Mouse (Mus musculus): ENCODE data around the gene Pnpla8. TPM values are rescaled to one million over a fixed set of nuclear protein-coding genes. Genes with fewer than 3 reads are reported as not detected.

Pnpla8 gene
- polyA plus RNA-seq, 1 experiment from 2014 or later, result 142 TPM

- Histone ChIP-seq H3K27ac (no peak overlapping the region), H3K36me3 (replicated peaks; ENCODE audit: control insufficient read depth, insufficient read depth) (no peaks in the 10 kb centered on the region), H3K9ac (peak overlapping the region; percentile 76), H3K4me1 (replicated peaks; ENCODE audit: control insufficient read depth, insufficient read depth, low read length) (no peaks in the 10 kb centered on the region), H3K4me3 (replicated peaks; ENCODE audit: low read length) (peak overlapping the region; percentile 70), H3K4me2 (replicated peaks) (peak overlapping the region; percentile 91), H3K9me3 (ENCODE audit: control insufficient read depth, low read length) (no peaks in the 10 kb centered on the region), H3K27me3 (ENCODE audit: control insufficient read depth, insufficient read depth, low read length) (no peaks in the 10 kb centered on the region)
- 2% methylated on average over 79 of the region's 89 CpGs for WGBS
- ATAC-seq (ENCODE audit: low FRiP score) (no peak), DNase-seq (ENCODE audit: low spot score) (no peak)
Observed at GRCm38 (mm10) chr12:44221651-44222356, 634 bp downstream of the Pnpla8 start.

- no peaks in the 10 kb centered on the region for H3K27me3 ChIP-seq (ENCODE audit: control insufficient read depth, insufficient read depth, low read length)
- no peak overlapping the region for H3K4me2 ChIP-seq (replicated peaks)
- H3K27ac ChIP-seq, result no peak overlapping the region
- H3K4me3 ChIP-seq (replicated peaks; ENCODE audit: low read length), result no peak overlapping the region
- no peak for ATAC-seq (ENCODE audit: low FRiP score)
- H3K9me3 ChIP-seq (ENCODE audit: control insufficient read depth, low read length), result no peaks in the 10 kb centered on the region
- no peaks in the 10 kb centered on the region for H3K36me3 ChIP-seq (replicated peaks; ENCODE audit: control insufficient read depth, insufficient read depth)
- WGBS, result 73% methylated on average over 3 of the region's 3 CpGs
- no peaks in the 10 kb centered on the region for H3K4me1 ChIP-seq (replicated peaks; ENCODE audit: control insufficient read depth, insufficient read depth, low read length)
- no peak overlapping the region for H3K9ac ChIP-seq
- DNase-seq (ENCODE audit: low spot score), result no peak
Observed at GRCm38 (mm10) chr12:44223044-44223443, 1.9 kb downstream of the Pnpla8 start.

GRCm38 (mm10) chr12:44224650-44225049 lies 3.5 kb downstream of the Pnpla8 start:
- DNase-seq (ENCODE audit: low spot score) (no peak), ATAC-seq (ENCODE audit: low FRiP score) (no peak)
- Histone ChIP-seq H3K4me3 (replicated peaks; ENCODE audit: low read length) (no peak overlapping the region), H3K27ac (no peak overlapping the region), H3K36me3 (replicated peaks; ENCODE audit: control insufficient read depth, insufficient read depth) (no peaks in the 10 kb centered on the region), H3K9ac (no peak overlapping the region), H3K9me3 (ENCODE audit: control insufficient read depth, low read length) (no peaks in the 10 kb centered on the region), H3K4me2 (replicated peaks) (no peak overlapping the region), H3K27me3 (ENCODE audit: control insufficient read depth, insufficient read depth, low read length) (no peaks in the 10 kb centered on the region), H3K4me1 (replicated peaks; ENCODE audit: control insufficient read depth, insufficient read depth, low read length) (no peaks in the 10 kb centered on the region)
- WGBS, result 82% methylated on average over 3 of the region's 3 CpGs

DNA sequence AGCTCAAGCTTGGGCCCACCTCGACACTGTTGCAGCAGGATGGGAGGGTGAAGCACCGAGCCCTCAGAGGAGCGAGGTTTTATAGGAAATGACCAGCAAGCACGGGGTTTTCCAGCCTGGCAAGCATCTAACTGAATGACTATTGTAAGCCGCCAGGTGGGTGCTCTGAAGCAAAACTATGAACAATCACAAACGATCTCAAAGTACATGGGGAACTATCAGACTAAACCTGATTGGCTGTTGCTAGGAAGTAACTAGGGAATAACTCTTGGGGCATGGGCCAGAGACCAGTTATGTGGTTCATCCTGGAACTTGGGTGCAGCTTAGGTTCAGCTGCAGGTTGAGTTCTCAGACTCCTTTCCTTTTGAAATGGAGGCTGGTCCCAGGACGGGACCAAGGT lies 19.9 kb downstream of the Pnpla8 start:
- ATAC-seq (ENCODE audit: low FRiP score), result no peak
- 76% methylated on average over 7 of the region's 7 CpGs for WGBS

GRCm38 (mm10) chr12:44242407-44242806 lies 21.2 kb downstream of the Pnpla8 start:
- H3K4me1 ChIP-seq (replicated peaks; ENCODE audit: control insufficient read depth, insufficient read depth, low read length), result no peaks in the 10 kb centered on the region
- ATAC-seq (ENCODE audit: low FRiP score) (no peak), DNase-seq (ENCODE audit: low spot score) (no peak)
- WGBS, result 92% methylated on average over 4 of the region's 4 CpGs
- no peak overlapping the region for H3K4me3 ChIP-seq (replicated peaks; ENCODE audit: low read length)
- H3K9ac ChIP-seq, result no peak overlapping the region
- H3K36me3 ChIP-seq (replicated peaks; ENCODE audit: control insufficient read depth, insufficient read depth), result no peaks in the 10 kb centered on the region
- H3K27me3 ChIP-seq (ENCODE audit: control insufficient read depth, insufficient read depth, low read length), result no peaks in the 10 kb centered on the region
- no peak overlapping the region for H3K27ac ChIP-seq
- H3K9me3 ChIP-seq (ENCODE audit: control insufficient read depth, low read length), result no peaks in the 10 kb centered on the region
- no peak overlapping the region for H3K4me2 ChIP-seq (replicated peaks)

More for the DNA sequence above, 19.9 kb downstream of the Pnpla8 start:
- H3K9me3 ChIP-seq (ENCODE audit: control insufficient read depth, low read length), result no peaks in the 10 kb centered on the region
- H3K27me3 ChIP-seq (ENCODE audit: control insufficient read depth, insufficient read depth, low read length), result no peaks in the 10 kb centered on the region
- DNase-seq (ENCODE audit: low spot score), result no peak
- H3K4me2 ChIP-seq (replicated peaks), result no peak overlapping the region
- H3K27ac ChIP-seq, result no peak overlapping the region
- H3K4me1 ChIP-seq (replicated peaks; ENCODE audit: control insufficient read depth, insufficient read depth, low read length), result no peaks in the 10 kb centered on the region
- H3K9ac ChIP-seq, result no peak overlapping the region
- no peaks in the 10 kb centered on the region for H3K36me3 ChIP-seq (replicated peaks; ENCODE audit: control insufficient read depth, insufficient read depth)
- no peak overlapping the region for H3K4me3 ChIP-seq (replicated peaks; ENCODE audit: low read length)

- Histone ChIP-seq H3K27ac (no peak overlapping the region), H3K4me3 (replicated peaks; ENCODE audit: low read length) (no peak overlapping the region), H3K27me3 (ENCODE audit: control insufficient read depth, insufficient read depth, low read length) (no peaks in the 10 kb centered on the region), H3K4me2 (replicated peaks) (no peak overlapping the region), H3K9ac (no peak overlapping the region), H3K4me1 (replicated peaks; ENCODE audit: control insufficient read depth, insufficient read depth, low read length) (no peaks in the 10 kb centered on the region), H3K36me3 (replicated peaks; ENCODE audit: control insufficient read depth, insufficient read depth) (no peaks in the 10 kb centered on the region), H3K9me3 (ENCODE audit: control insufficient read depth, low read length) (no peaks in the 10 kb centered on the region)
- DNase-seq (ENCODE audit: low spot score) (no peak), ATAC-seq (ENCODE audit: low FRiP score) (no peak)
- WGBS, result 88% methylated on average over 3 of the region's 3 CpGs
Observed at GRCm38 (mm10) chr12:44245739-44246138, 24.6 kb downstream of the Pnpla8 start.

GRCm38 (mm10) chr12:44248309-44248977 lies 27.3 kb downstream of the Pnpla8 start:
- Histone ChIP-seq H3K9ac (no peak overlapping the region), H3K4me3 (replicated peaks; ENCODE audit: low read length) (no peak overlapping the region), H3K4me1 (replicated peaks; ENCODE audit: control insufficient read depth, insufficient read depth, low read length) (no peaks in the 10 kb centered on the region), H3K27me3 (ENCODE audit: control insufficient read depth, insufficient read depth, low read length) (no peaks in the 10 kb centered on the region), H3K36me3 (replicated peaks; ENCODE audit: control insufficient read depth, insufficient read depth) (no peaks in the 10 kb centered on the region), H3K27ac (no peak overlapping the region), H3K9me3 (ENCODE audit: control insufficient read depth, low read length) (no peaks in the 10 kb centered on the region), H3K4me2 (replicated peaks) (no peak overlapping the region)
- DNase-seq (ENCODE audit: low spot score) (no peak), ATAC-seq (ENCODE audit: low FRiP score) (no peak)
- WGBS, result 70% methylated on average over 9 of the region's 9 CpGs

DNA sequence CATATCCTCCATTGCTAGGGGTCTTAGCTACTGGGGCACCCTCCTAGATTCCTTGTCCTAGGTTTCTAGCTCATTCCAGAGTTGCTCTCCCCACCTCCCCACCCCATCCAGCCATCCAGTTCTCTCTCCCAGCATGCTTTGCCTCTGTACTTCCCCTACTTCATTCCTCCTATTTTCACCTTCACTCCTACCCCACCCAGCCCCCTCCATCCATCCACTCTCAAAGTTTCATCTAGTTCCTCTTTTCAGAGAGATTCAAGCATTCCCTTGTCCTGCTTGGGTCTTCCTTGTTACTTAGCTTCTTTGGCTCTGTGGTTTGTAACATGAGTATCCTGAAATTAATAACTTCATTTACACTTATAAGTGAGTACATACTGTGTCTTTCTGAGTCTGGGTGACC lies 41.4 kb downstream of the Pnpla8 start:
- Histone ChIP-seq H3K27me3 (ENCODE audit: control insufficient read depth, insufficient read depth, low read length) (no peaks in the 10 kb centered on the region), H3K4me1 (replicated peaks; ENCODE audit: control insufficient read depth, insufficient read depth, low read length) (no peaks in the 10 kb centered on the region), H3K36me3 (replicated peaks; ENCODE audit: control insufficient read depth, insufficient read depth) (no peaks in the 10 kb centered on the region), H3K27ac (no peak overlapping the region), H3K4me3 (replicated peaks; ENCODE audit: low read length) (no peak overlapping the region), H3K4me2 (replicated peaks) (no peak overlapping the region), H3K9ac (no peak overlapping the region), H3K9me3 (ENCODE audit: control insufficient read depth, low read length) (no peaks in the 10 kb centered on the region)
- no peak for ATAC-seq (ENCODE audit: low FRiP score)
- no peak for DNase-seq (ENCODE audit: low spot score)

DNA sequence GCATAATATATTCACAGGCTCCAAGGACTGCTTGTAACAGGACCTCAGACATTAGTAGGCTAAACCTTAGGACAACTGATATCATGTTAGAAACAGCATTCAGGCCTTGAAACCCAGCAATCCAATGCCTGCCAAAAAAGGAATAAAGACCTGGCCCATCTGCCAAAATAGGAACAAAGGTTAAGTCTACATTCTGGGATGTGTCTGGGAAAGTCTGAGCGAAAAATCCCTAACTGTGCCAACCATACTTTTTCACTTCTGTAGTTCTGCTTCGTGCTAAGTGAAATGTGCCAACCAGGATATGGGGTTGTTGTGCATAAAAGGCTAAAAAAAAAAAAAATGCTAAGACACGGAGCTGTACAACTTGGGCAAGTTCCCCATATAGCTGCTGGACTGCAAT lies 44.5 kb downstream of the Pnpla8 start:
- ATAC-seq (ENCODE audit: low FRiP score), result no peak
- no peak overlapping the region for H3K9ac ChIP-seq
- H3K4me3 ChIP-seq (replicated peaks; ENCODE audit: low read length), result no peak overlapping the region
- no peak overlapping the region for H3K4me2 ChIP-seq (replicated peaks)
- no peak overlapping the region for H3K27ac ChIP-seq
- WGBS, result 84% methylated on average over 3 of the region's 3 CpGs
- H3K9me3 ChIP-seq (ENCODE audit: control insufficient read depth, low read length), result no peaks in the 10 kb centered on the region
- H3K36me3 ChIP-seq (replicated peaks; ENCODE audit: control insufficient read depth, insufficient read depth), result no peaks in the 10 kb centered on the region
- no peak for DNase-seq (ENCODE audit: low spot score)
- H3K27me3 ChIP-seq (ENCODE audit: control insufficient read depth, insufficient read depth, low read length), result no peaks in the 10 kb centered on the region
- peaks cover 6% of the 10 kb centered on the region; the same call in 1 of the 2 replicates for H3K4me1 ChIP-seq (replicated peaks; ENCODE audit: control insufficient read depth, insufficient read depth, low read length)

Data from hindbrain, embryonic 14.5 days (tissue).